Mouse (Mus musculus) embryonic facial prominence, embryonic 11.5 days (tissue): Measurements from ENCODE around the gene Zscan29. TPM values are rescaled to one million over a fixed set of nuclear protein-coding genes. Genes with fewer than 3 reads are reported as not detected.

Experiments used
- ATAC-seq: fragments of 200-750 bp; cut with Nextera tagmentation; replicated peaks from 2 replicates; pipeline ENCODE4 v1.8.0; 2017; ENCODE audit warnings: low read depth; ENCODE audit not compliant: insufficient number of reproducible peaks, low FRiP score, low TSS enrichment
- DNase-seq: peaks from one replicate; pipeline ENCODE4 v3.0.0-alpha.2; 2015; ENCODE audit warnings: low spot score
- H3K27ac ChIP-seq: fragments of 300-500 bp; sonication (generic); replicated peaks from 2 replicates; pipeline ENCODE4 v1.5.1; 2014; ENCODE audit warnings: mild to moderate bottlenecking, low read depth, low read length, control low read depth
- H3K27me3 ChIP-seq: fragments of 300-500 bp; sonication (generic); 2 replicates; pipeline ENCODE4 v1.6.1; 2014; ENCODE audit warnings: mild to moderate bottlenecking, low read length, moderate library complexity, mixed read lengths; ENCODE audit not compliant: control insufficient read depth, insufficient read depth
- H3K36me3 ChIP-seq: fragments of 300-500 bp; sonication (generic); replicated peaks from 2 replicates; pipeline ENCODE4 v1.6.1; 2014; ENCODE audit warnings: low read depth, mild to moderate bottlenecking, low read length, moderate library complexity, mixed read lengths; ENCODE audit not compliant: control insufficient read depth, insufficient read depth
- H3K4me1 ChIP-seq: fragments of 300-500 bp; sonication (generic); 2 replicates; pipeline ENCODE4 v1.6.1; 2014; ENCODE audit warnings: low read length, mixed read lengths; ENCODE audit not compliant: control insufficient read depth, insufficient read depth
- H3K4me2 ChIP-seq: fragments of 300-500 bp; sonication (generic); 2 replicates; pipeline ENCODE4 v1.6.1; 2014; ENCODE audit warnings: low read depth, mild to moderate bottlenecking, control low read depth, low read length, moderate library complexity
- H3K4me3 ChIP-seq: fragments of 300-500 bp; sonication (generic); 2 replicates; pipeline ENCODE4 v1.5.1; 2014; ENCODE audit warnings: low read depth, low read length, control low read depth
- H3K9ac ChIP-seq: fragments of 300-500 bp; sonication (generic); replicated peaks from 2 replicates; pipeline ENCODE4 v1.6.1; 2014; ENCODE audit warnings: mild to moderate bottlenecking, control low read depth, low read length
- H3K9me3 ChIP-seq: fragments of 300-500 bp; sonication (generic); replicated peaks from 2 replicates; pipeline ENCODE4 v1.6.1; 2016; ENCODE audit warnings: mild to moderate bottlenecking, low read length, inconsistent platforms, mixed read lengths; ENCODE audit not compliant: control insufficient read depth
- WGBS: fragments of 180-500 bp; shearing (Covaris S2); extraction: QIAGEN DNeasy Blood & Tissue Kit; methylation state at CpG from one replicate; pipeline ENCODE4 v1.1.7; 2014; 5-methylcytosine and 5-hydroxymethylcytosine counted together
- polyA plus RNA-seq: library from polyadenylated mRNA; unstranded; fragments of >200 nt; fragmentation: Nextera tagmentation; extraction: Ambion mirVana; gene quantifications from 2 replicates; pipeline ENCODE4 v1.2.1, GENCODE M21; 2014

Gene Zscan29
- 10.2 and 13.6 TPM in 2 replicates for polyA plus RNA-seq

DNA sequence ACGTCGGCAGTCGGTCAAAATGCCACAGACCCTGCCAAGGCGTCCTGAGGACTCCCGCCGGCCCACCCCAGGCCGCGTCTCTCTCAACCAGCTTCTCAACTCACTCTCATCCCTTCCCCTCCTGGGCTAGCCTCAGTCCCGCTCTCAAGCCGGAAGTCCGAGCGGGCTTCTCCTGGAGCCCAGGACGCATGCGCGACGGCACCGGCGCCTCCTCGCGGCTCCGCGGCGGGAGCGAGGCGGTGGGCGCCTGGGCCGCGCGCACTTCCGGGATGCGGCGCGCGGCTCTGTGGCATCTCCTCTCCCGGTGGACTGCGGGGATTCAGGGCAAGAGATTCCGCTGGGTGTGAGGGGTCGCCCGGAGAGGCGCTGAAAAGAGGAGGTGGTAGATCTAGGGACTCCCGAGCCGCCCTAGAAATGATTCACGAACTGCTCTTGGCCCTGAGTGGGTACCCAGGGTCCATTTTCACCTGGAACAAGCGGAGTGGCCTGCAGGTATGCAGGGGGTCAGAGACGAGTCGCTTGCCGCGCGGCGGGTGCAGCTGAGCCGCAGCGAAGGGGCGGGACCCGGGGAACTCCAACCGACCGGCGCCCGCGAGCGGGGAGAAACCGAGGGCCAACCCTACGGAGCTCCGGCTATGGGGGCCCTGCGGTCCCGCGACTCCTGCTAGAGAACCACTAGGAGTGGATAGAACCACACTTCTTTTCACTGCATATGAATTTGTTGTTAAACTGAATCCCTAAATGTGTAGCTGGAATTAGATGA, at the start of gene Zscan29:
Gene Zscan29, minus strand, starts transcription at position 146 of the 763 bp plus-strand sequence.
- peak within 1 kb of the TSS; percentile 86 for H3K4me3 ChIP-seq
- under 1% methylated on average over 62 of the region's 66 CpGs for WGBS
- H3K27me3 ChIP-seq = no peaks in the 10 kb centered on the region
- 0 out of 2 replicates have a peak, but pooled peaks cover 3% of the 10 kb centered on the region for H3K36me3 ChIP-seq
- H3K4me1 ChIP-seq = no peaks in the 10 kb centered on the region
- peak within 1 kb of the TSS; percentile 88 for H3K9ac ChIP-seq
- DNase-seq (peak; percentile 95), ATAC-seq (peak; percentile 94)
- peak within 1 kb of the TSS; percentile 56 for H3K4me2 ChIP-seq
- H3K27ac ChIP-seq = peak within 1 kb of the TSS; percentile 42
- no peaks in the 10 kb centered on the region for H3K9me3 ChIP-seq

DNA sequence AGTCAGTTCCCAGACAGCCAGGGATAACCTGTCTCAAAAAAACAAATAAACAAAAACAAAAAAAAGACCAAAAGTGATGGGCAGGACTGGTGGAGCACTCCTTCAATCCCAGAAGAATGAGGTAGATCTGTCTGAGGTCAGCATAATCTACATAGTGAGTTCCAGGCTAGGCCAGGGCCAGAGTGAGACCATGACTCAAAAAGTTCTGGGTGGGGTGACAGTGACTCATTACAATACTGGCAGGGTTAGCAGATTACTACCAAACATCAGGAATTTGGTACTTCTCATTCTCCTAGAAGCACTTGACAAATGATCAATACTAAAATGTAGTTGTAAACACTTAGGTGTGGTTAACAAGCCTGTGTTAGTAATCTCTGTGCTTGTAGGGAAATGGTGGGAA, 49.1 kb upstream of the Zscan29 start:
- H3K9ac ChIP-seq = no peak overlapping the region
- no peak overlapping the region for H3K4me2 ChIP-seq
- no peaks in the 10 kb centered on the region for H3K4me1 ChIP-seq
- H3K9me3 ChIP-seq = no peaks in the 10 kb centered on the region
- H3K27me3 ChIP-seq = no peaks in the 10 kb centered on the region
- H3K36me3 ChIP-seq = peaks cover 11% of the 10 kb centered on the region
- DNase-seq (no peak), ATAC-seq (no peak)
- no peak overlapping the region for H3K27ac ChIP-seq
- H3K4me3 ChIP-seq = no peak overlapping the region

DNA sequence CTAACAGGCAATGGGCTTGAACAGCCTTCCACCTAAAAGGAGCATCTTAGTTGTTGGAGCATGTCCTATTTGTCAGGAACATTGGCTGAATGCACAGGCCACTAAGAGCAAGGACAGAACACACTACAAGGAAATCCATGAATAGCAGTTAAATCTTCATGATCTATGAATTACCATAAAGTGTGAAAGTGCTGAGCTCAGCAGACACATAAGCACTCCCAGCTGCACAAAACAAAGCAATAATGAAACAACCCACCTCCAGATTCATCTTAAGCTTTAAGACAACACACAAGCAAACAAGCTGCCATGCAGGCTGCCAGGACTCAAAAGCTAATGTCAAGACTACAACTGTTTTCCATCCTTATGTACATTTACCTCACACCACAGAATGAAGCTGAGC, 48.3 kb upstream of the Zscan29 start:
- no peak overlapping the region for H3K4me3 ChIP-seq
- H3K4me2 ChIP-seq = no peak overlapping the region
- no peaks in the 10 kb centered on the region for H3K4me1 ChIP-seq
- H3K27me3 ChIP-seq = no peaks in the 10 kb centered on the region
- H3K27ac ChIP-seq = no peak overlapping the region
- no peaks in the 10 kb centered on the region for H3K9me3 ChIP-seq
- ATAC-seq (no peak), DNase-seq (no peak)
- peaks cover 11% of the 10 kb centered on the region for H3K36me3 ChIP-seq
- no peak overlapping the region for H3K9ac ChIP-seq

DNA sequence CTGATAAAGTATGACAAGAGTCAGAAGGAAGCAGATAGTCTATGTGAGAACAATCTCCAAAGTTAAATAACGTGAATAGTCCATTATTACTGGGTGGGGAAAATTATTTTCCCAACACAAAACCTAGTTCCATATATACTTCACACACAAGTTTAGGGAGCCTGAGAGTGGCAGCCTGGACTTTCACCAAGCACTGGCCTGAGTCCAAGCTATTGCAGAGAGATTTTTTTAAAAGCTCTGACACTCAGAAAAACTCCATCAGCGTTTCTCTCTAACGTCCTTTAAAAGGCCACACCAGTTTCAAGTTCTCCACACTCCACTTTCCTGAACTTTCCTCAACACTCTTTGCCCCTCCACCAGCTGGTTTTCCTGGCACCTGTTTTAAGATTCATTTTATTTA, 43.6 kb upstream of the Zscan29 start:
- no peaks in the 10 kb centered on the region for H3K27me3 ChIP-seq
- 90% methylated on average over 3 of the region's 3 CpGs for WGBS
- ATAC-seq = no peak
- no peak overlapping the region for H3K9ac ChIP-seq
- H3K9me3 ChIP-seq = no peaks in the 10 kb centered on the region
- no peak overlapping the region for H3K27ac ChIP-seq
- H3K4me3 ChIP-seq = no peak overlapping the region
- peaks cover 10% of the 10 kb centered on the region for H3K36me3 ChIP-seq
- DNase-seq = no peak
- no peak overlapping the region for H3K4me2 ChIP-seq
- H3K4me1 ChIP-seq = no peaks in the 10 kb centered on the region

DNA sequence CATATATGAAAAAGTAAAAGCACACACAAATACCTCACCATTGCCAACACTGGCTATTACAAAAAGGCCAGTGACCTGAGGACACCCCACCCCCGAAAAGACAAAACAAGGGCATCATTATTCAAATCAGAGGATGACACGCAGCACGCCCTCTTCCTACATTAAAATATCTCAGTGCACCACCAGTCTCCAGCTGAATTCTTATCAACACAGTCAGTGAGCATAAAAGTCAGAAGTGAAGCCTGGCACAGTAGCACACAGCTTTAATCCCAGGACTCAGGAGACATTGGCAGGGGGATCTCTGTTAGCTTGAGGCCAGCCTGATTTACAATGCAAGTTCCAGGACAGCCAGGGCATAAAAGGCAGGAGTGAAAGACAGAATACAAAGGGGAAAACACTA, 35.6 kb upstream of the Zscan29 start:
- Histone ChIP-seq H3K9ac (no peak overlapping the region), H3K9me3 (no peaks in the 10 kb centered on the region), H3K4me3 (no peak overlapping the region), H3K36me3 (peaks cover 4% of the 10 kb centered on the region), H3K27me3 (no peaks in the 10 kb centered on the region), H3K4me2 (no peak overlapping the region), H3K4me1 (no peaks in the 10 kb centered on the region), H3K27ac (no peak overlapping the region)
- no peak for DNase-seq
- 90% methylated on average over 3 of the region's 3 CpGs for WGBS
- no peak for ATAC-seq

DNA sequence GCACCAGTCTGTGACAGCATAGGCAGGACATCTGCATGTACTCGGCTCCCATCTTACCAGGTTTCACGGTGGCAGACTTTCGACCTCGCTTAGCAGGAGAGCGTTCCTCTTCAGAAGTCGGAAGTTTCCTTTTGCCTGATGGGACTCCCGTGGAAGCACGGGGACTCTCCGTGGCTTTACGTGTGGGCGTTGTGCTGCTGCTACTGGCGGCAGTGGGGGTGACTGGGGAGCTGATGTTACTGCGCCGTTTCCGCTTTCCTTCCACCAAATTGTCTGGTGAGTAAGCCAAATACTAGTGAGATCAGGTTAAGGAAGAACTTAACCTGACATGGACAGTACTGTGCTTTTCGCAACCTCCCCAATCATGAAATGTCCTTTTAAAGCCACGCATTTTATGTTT, 33.4 kb upstream of the Zscan29 start:
- 92% methylated on average over 17 of the region's 17 CpGs for WGBS
- Histone ChIP-seq H3K27ac (no peak overlapping the region), H3K4me1 (no peaks in the 10 kb centered on the region), H3K9me3 (no peaks in the 10 kb centered on the region), H3K36me3 (no peaks in the 10 kb centered on the region; the same call in none of the 2 replicates), H3K4me2 (no peak overlapping the region), H3K4me3 (no peak overlapping the region), H3K9ac (no peak overlapping the region), H3K27me3 (no peaks in the 10 kb centered on the region)
- ATAC-seq (no peak), DNase-seq (no peak)

DNA sequence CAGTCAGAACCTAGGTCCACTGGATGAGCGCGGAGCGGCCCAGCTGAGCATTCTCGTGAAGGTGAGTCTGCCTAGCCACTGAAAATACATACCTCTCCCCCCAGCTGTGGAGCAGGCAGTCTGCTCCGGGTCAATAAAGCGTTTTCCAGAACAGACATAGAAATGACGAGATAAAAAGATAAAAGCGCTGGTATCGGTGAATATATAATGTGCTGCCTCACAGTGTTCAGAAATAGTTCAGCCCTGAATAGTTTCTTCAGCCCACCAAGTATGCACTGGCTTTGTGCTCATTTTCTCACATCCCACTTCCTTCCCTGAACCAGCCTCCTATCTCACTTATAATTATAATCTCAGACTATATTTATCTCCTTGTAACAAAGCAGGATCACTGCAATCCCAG, 24.5 kb upstream of the Zscan29 start:
- no peak overlapping the region for H3K4me2 ChIP-seq
- no peak for DNase-seq
- no peaks in the 10 kb centered on the region for H3K9me3 ChIP-seq
- WGBS = 95% methylated on average over 9 of the region's 9 CpGs
- no peak overlapping the region for H3K4me3 ChIP-seq
- H3K36me3 ChIP-seq = peaks cover 19% of the 10 kb centered on the region
- no peak overlapping the region for H3K27ac ChIP-seq
- H3K27me3 ChIP-seq = no peaks in the 10 kb centered on the region
- no peak for ATAC-seq
- no peak overlapping the region for H3K9ac ChIP-seq
- no peaks in the 10 kb centered on the region for H3K4me1 ChIP-seq

DNA sequence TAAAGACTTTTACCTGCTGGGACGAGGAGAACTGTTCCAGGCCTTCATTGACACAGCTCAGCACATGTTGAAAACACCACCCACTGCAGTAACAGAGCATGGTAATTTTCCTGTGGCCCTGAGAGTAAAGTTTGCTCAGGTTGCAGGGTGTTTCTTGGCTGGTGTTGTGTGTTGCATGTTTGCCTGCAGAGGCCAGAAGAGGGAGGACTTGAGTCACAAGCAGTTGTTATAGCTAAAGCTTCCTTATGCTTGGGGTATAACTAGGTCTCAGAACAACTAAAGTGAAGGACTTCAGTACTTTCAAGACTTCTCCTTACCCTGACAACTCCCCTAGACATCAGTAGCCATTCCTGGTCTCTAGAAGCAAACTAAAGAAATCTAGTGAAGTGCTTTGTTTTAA, 17.6 kb upstream of the Zscan29 start:
- peaks cover 12% of the 10 kb centered on the region for H3K36me3 ChIP-seq

More for the DNA sequence above, 17.6 kb upstream of the Zscan29 start:
- 84% methylated on average over 1 of the region's 1 CpGs for WGBS
- ATAC-seq (no peak), DNase-seq (no peak)
- H3K4me1 ChIP-seq = no peaks in the 10 kb centered on the region
- H3K9ac ChIP-seq = no peak overlapping the region
- no peak overlapping the region for H3K4me3 ChIP-seq
- H3K27me3 ChIP-seq = no peaks in the 10 kb centered on the region
- H3K4me2 ChIP-seq = no peak overlapping the region
- no peaks in the 10 kb centered on the region for H3K9me3 ChIP-seq
- no peak overlapping the region for H3K27ac ChIP-seq
